Mouse (Mus musculus): ENCODE results near the gene Gm3526. TPM values are rescaled to one million over a fixed set of nuclear protein-coding genes. Genes with fewer than 3 reads are reported as not detected.
"Not testable (repeated sequence)": the region's sequence is repeated elsewhere in the genome, so short reads cannot be mapped to it uniquely, and the experiment has no call there.

Gene Gm3526
- not detected for total RNA-seq (2022)

GRCm38 (mm10) chr14:5260480-5260879 lies at the start of gene Gm3526:
TSS of gene Gm3526 (minus strand) at chr14:5260580.
- not testable (repeated sequence) for DNase-seq (ENCODE audit: low spot score)

Other genes starting within 250 kb of the Gm3526 start
- not detected for gene Gm3298, start 244.7 kb downstream of the Gm3526 start, total RNA-seq (2022)
- gene 4930555G01Rik, start 210.0 kb downstream of the Gm3526 start, total RNA-seq (2022) = under 1 TPM in 2 of 4 experiments, not detected in 2; 0.12 to 0.19 TPM
- not detected for gene Gm8281, start 189.5 kb downstream of the Gm3526 start, total RNA-seq (2022)
- gene Gm8279, start 129.1 kb downstream of the Gm3526 start, total RNA-seq (2022) = not detected
- not detected for gene Gm3317, start 96.0 kb downstream of the Gm3526 start, total RNA-seq (2022)
- not detected for gene Gm8271, start 74.8 kb downstream of the Gm3526 start, total RNA-seq (2022)
- gene Gm3542, start 74.3 kb upstream of the Gm3526 start, total RNA-seq (2022) = not detected
- gene Gm3500, start 128.5 kb upstream of the Gm3526 start, total RNA-seq (2022) = not detected
- under 1 TPM in 3 of 4 experiments, not detected in 1; 0.30 to 0.63 (median 0.37) TPM for gene Gm3194, start 194.9 kb upstream of the Gm3526 start, total RNA-seq (2022)
- gene Gm8246, start 217.2 kb upstream of the Gm3526 start, total RNA-seq (2022) = not detected
- not detected for gene Gm3187, start 223.6 kb upstream of the Gm3526 start, total RNA-seq (2022)
- not detected for gene Gm3488, start 241.1 kb upstream of the Gm3526 start, total RNA-seq (2022)

Measured in heart, adult 8-10 months (tissue).